Mouse (Mus musculus): ENCODE results near the gene Ovch2. TPM values are rescaled to one million over a fixed set of nuclear protein-coding genes. Genes with fewer than 3 reads are reported as not detected.
A peak's percentile ranks its signal among the peaks of the same experiment; 100 is the strongest.

The Ovch2 gene
- total RNA-seq, 1 experiment, result not detected

GRCm38 (mm10) chr7:107819442-107819841 is 18.4 kb upstream of the Ovch2 start:
- H3K27ac ChIP-seq (ENCODE audit: insufficient read depth, low read depth, low read length, poor library complexity, severe bottlenecking), result no peak overlapping the region

DNA sequence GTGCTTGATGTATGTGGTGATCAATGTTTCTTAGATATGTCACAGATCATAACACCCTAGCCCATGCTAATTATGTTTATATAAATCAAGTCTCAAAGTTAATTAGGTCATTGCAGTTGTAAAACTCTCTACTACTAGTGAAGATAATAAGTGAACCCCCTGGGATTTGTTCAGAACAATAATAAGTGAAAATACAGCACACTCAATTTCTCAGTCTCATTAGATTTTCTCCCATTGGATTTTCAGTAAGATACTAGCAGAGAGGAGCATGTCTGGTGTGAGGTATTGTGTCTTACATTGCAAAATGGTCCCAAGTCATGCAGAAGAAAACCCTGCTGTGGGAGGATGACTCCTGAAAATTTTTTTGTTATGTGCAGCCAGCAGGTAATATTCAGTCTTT is 11.0 kb upstream of the Ovch2 start, which contains the start of gene Olfr467:
TSS of gene Olfr467 (plus strand) at position 301 of the 400 bp plus-strand sequence.
- Histone ChIP-seq H3K36me3 (ENCODE audit: control insufficient read depth, insufficient read depth, low read length, poor library complexity, severe bottlenecking) (no peaks in the 10 kb centered on the region), H3K9me3 (ENCODE audit: control insufficient read depth, insufficient read depth, low read depth, low read length) (no peaks in the 10 kb centered on the region), H3K4me1 (ENCODE audit: control insufficient read depth in 2 of 2, insufficient read depth in 2 of 2, low read length in 2 of 2, poor library complexity in 1 of 2) (no peaks in the 10 kb centered on the region), H3K27ac (ENCODE audit: insufficient read depth, low read depth, low read length, poor library complexity, severe bottlenecking) (no peak within 1 kb of the TSS), H3K4me3 (ENCODE audit: insufficient read depth in 1 of 2, low read depth in 1 of 2, low read length in 2 of 2, poor library complexity in 1 of 2, severe bottlenecking in 1 of 2) (no peak within 1 kb of the TSS), H3K9ac (ENCODE audit: insufficient read depth, low read depth, low read length, poor library complexity, severe bottlenecking) (no peak within 1 kb of the TSS)
- no peak for DNase-seq (ENCODE audit: low read depth, low spot score)
- in situ Hi-C loops (cut with MboI; ENCODE audit: low sequenced_read_pairs in 2 of 2, unreplicated experiment in 2 of 2), result no loop called here
- TF ChIP-seq ZNF384 (IDR thresholded peaks at IDR 0.05; ENCODE audit: low read depth, low read length) (no peak), CHD2 (IDR thresholded peaks at IDR 0.05; ENCODE audit: low read depth, low read length) (no peak), HCFC1 (IDR thresholded peaks at IDR 0.05; ENCODE audit: borderline replicate concordance, insufficient read depth, low read length) (no peak), ZC3H11A (IDR thresholded peaks at IDR 0.05; ENCODE audit: borderline replicate concordance, low read depth, low read length) (no peak), MAFK (IDR thresholded peaks at IDR 0.05; ENCODE audit: insufficient read depth, low read depth, low read length) (no peak)

More at GRCm38 (mm10) chr7:107819442-107819841, 18.4 kb upstream of the Ovch2 start:
- no peak for TF ChIP-seq CHD2 (IDR thresholded peaks at IDR 0.05; ENCODE audit: low read depth, low read length)
- TF ChIP-seq ZC3H11A (IDR thresholded peaks at IDR 0.05; ENCODE audit: borderline replicate concordance, low read depth, low read length), result peak; percentile 13; the same call in 1 of the 2 replicates
- Histone ChIP-seq H3K9me3 (ENCODE audit: control insufficient read depth, insufficient read depth, low read depth, low read length) (no peaks in the 10 kb centered on the region), H3K36me3 (ENCODE audit: control insufficient read depth, insufficient read depth, low read length, poor library complexity, severe bottlenecking) (no peaks in the 10 kb centered on the region), H3K9ac (ENCODE audit: insufficient read depth, low read depth, low read length, poor library complexity, severe bottlenecking) (no peak overlapping the region), H3K4me3 (ENCODE audit: insufficient read depth in 1 of 2, low read depth in 1 of 2, low read length in 2 of 2, poor library complexity in 1 of 2, severe bottlenecking in 1 of 2) (no peak overlapping the region), H3K4me1 (ENCODE audit: control insufficient read depth in 2 of 2, insufficient read depth in 2 of 2, low read length in 2 of 2, poor library complexity in 1 of 2) (no peaks in the 10 kb centered on the region)
- peak; percentile 17 for DNase-seq (ENCODE audit: low read depth, low spot score)
- in situ Hi-C loops (cut with MboI; ENCODE audit: low sequenced_read_pairs in 2 of 2, unreplicated experiment in 2 of 2), result no loop called here

GRCm38 (mm10) chr7:107802138-107802537 is 1.1 kb upstream of the Ovch2 start:
- DNase-seq (ENCODE audit: low read depth, low spot score), result no peak
- Histone ChIP-seq H3K27ac (ENCODE audit: insufficient read depth, low read depth, low read length, poor library complexity, severe bottlenecking) (no peak overlapping the region), H3K9me3 (ENCODE audit: control insufficient read depth, insufficient read depth, low read depth, low read length) (no peaks in the 10 kb centered on the region), H3K9ac (ENCODE audit: insufficient read depth, low read depth, low read length, poor library complexity, severe bottlenecking) (no peak overlapping the region), H3K4me1 (ENCODE audit: control insufficient read depth in 2 of 2, insufficient read depth in 2 of 2, low read length in 2 of 2, poor library complexity in 1 of 2) (no peaks in the 10 kb centered on the region), H3K36me3 (ENCODE audit: control insufficient read depth, insufficient read depth, low read length, poor library complexity, severe bottlenecking) (no peaks in the 10 kb centered on the region), H3K4me3 (ENCODE audit: insufficient read depth in 1 of 2, low read depth in 1 of 2, low read length in 2 of 2, poor library complexity in 1 of 2, severe bottlenecking in 1 of 2) (no peak overlapping the region)
- TF ChIP-seq ZC3H11A (IDR thresholded peaks at IDR 0.05; ENCODE audit: borderline replicate concordance, low read depth, low read length), result no peak
- no peak for TF ChIP-seq ZNF384 (IDR thresholded peaks at IDR 0.05; ENCODE audit: low read depth, low read length)
- no peak for TF ChIP-seq HCFC1 (IDR thresholded peaks at IDR 0.05; ENCODE audit: borderline replicate concordance, insufficient read depth, low read length)
- no peak for TF ChIP-seq CHD2 (IDR thresholded peaks at IDR 0.05; ENCODE audit: low read depth, low read length)
- no peak for TF ChIP-seq MAFK (IDR thresholded peaks at IDR 0.05; ENCODE audit: insufficient read depth, low read depth, low read length)
- in situ Hi-C loops (cut with MboI; ENCODE audit: low sequenced_read_pairs in 2 of 2, unreplicated experiment in 2 of 2), result no loop called here

GRCm38 (mm10) chr7:107796500-107796899 is 4.5 kb downstream of the Ovch2 start:
- no peaks in the 10 kb centered on the region for H3K9me3 ChIP-seq (ENCODE audit: control insufficient read depth, insufficient read depth, low read depth, low read length)

More at GRCm38 (mm10) chr7:107796500-107796899, 4.5 kb downstream of the Ovch2 start:
- H3K4me1 ChIP-seq (ENCODE audit: control insufficient read depth in 2 of 2, insufficient read depth in 2 of 2, low read length in 2 of 2, poor library complexity in 1 of 2), result no peaks in the 10 kb centered on the region
- H3K9ac ChIP-seq (ENCODE audit: insufficient read depth, low read depth, low read length, poor library complexity, severe bottlenecking), result no peak overlapping the region
- in situ Hi-C loops (cut with MboI; ENCODE audit: low sequenced_read_pairs in 2 of 2, unreplicated experiment in 2 of 2), result no loop called here
- H3K4me3 ChIP-seq (ENCODE audit: insufficient read depth in 1 of 2, low read depth in 1 of 2, low read length in 2 of 2, poor library complexity in 1 of 2, severe bottlenecking in 1 of 2), result no peak overlapping the region
- TF ChIP-seq HCFC1 (IDR thresholded peaks at IDR 0.05; ENCODE audit: borderline replicate concordance, insufficient read depth, low read length), result no peak
- TF ChIP-seq MAFK (IDR thresholded peaks at IDR 0.05; ENCODE audit: insufficient read depth, low read depth, low read length), result no peak
- TF ChIP-seq ZC3H11A (IDR thresholded peaks at IDR 0.05; ENCODE audit: borderline replicate concordance, low read depth, low read length), result no peak
- no peak for TF ChIP-seq ZNF384 (IDR thresholded peaks at IDR 0.05; ENCODE audit: low read depth, low read length)
- no peak for TF ChIP-seq CHD2 (IDR thresholded peaks at IDR 0.05; ENCODE audit: low read depth, low read length)
- no peak for DNase-seq (ENCODE audit: low read depth, low spot score)
- H3K36me3 ChIP-seq (ENCODE audit: control insufficient read depth, insufficient read depth, low read length, poor library complexity, severe bottlenecking), result no peaks in the 10 kb centered on the region
- H3K27ac ChIP-seq (ENCODE audit: insufficient read depth, low read depth, low read length, poor library complexity, severe bottlenecking), result no peak overlapping the region

Data from ES-E14 (cell line).